Mouse (Mus musculus) CD8-positive naive resting alpha-beta T cell, adult 2 months (primary cell): ENCODE data around the gene Pcsk5.

Experiments
- DNase-seq, 2 experiments: peaks; one replicate each; pipeline ENCODE4 v3.0.0; 2022; ENCODE audit warnings: low read depth in 2 of 2, low spot score in 2 of 2

Gene Pcsk5

GRCm38 (mm10) chr19:17812661-17813060, 24.8 kb downstream of the Pcsk5 start:
- no peak for DNase-seq

- no peak for DNase-seq
Observed at GRCm38 (mm10) chr19:17806626-17807025, 30.8 kb downstream of the Pcsk5 start.

- DNase-seq: no peak
Observed at GRCm38 (mm10) chr19:17800798-17801197, 36.6 kb downstream of the Pcsk5 start.

- no peak for DNase-seq
Observed at GRCm38 (mm10) chr19:17799419-17800185, 37.8 kb downstream of the Pcsk5 start.

GRCm38 (mm10) chr19:17793457-17793856, 44.0 kb downstream of the Pcsk5 start:
- DNase-seq: no peak

- DNase-seq: no peak
Observed at GRCm38 (mm10) chr19:17791485-17792052, 45.9 kb downstream of the Pcsk5 start.

GRCm38 (mm10) chr19:17788617-17789317, 48.7 kb downstream of the Pcsk5 start:
- DNase-seq: no peak

- DNase-seq: no peak
Observed at GRCm38 (mm10) chr19:17786744-17787143, 50.7 kb downstream of the Pcsk5 start.

GRCm38 (mm10) chr19:17784401-17785192, 52.8 kb downstream of the Pcsk5 start:
- no peak for DNase-seq

- DNase-seq: no peak
Observed at GRCm38 (mm10) chr19:17783231-17783630, 54.2 kb downstream of the Pcsk5 start.

- no peak for DNase-seq
Observed at GRCm38 (mm10) chr19:17781323-17781722, 56.1 kb downstream of the Pcsk5 start.

- DNase-seq: no peak
Observed at GRCm38 (mm10) chr19:17775943-17776342, 61.5 kb downstream of the Pcsk5 start.

GRCm38 (mm10) chr19:17775097-17775496, 62.3 kb downstream of the Pcsk5 start:
- no peak for DNase-seq

GRCm38 (mm10) chr19:17774061-17774460, 63.4 kb downstream of the Pcsk5 start:
- DNase-seq: no peak

GRCm38 (mm10) chr19:17769610-17770399, 67.6 kb downstream of the Pcsk5 start:
- no peak for DNase-seq

GRCm38 (mm10) chr19:17765001-17765400, 72.4 kb downstream of the Pcsk5 start:
- DNase-seq: no peak

GRCm38 (mm10) chr19:17762740-17763139, 74.7 kb downstream of the Pcsk5 start:
- no peak for DNase-seq

GRCm38 (mm10) chr19:17761678-17762077, 75.8 kb downstream of the Pcsk5 start:
- DNase-seq: no peak

- DNase-seq: no peak
Observed at GRCm38 (mm10) chr19:17752841-17753240, 84.6 kb downstream of the Pcsk5 start.

- no peak for DNase-seq
Observed at GRCm38 (mm10) chr19:17748331-17748730, 89.1 kb downstream of the Pcsk5 start.

GRCm38 (mm10) chr19:17745380-17745779, 92.1 kb downstream of the Pcsk5 start:
- DNase-seq: no peak
